In the genomic region with DNA sequence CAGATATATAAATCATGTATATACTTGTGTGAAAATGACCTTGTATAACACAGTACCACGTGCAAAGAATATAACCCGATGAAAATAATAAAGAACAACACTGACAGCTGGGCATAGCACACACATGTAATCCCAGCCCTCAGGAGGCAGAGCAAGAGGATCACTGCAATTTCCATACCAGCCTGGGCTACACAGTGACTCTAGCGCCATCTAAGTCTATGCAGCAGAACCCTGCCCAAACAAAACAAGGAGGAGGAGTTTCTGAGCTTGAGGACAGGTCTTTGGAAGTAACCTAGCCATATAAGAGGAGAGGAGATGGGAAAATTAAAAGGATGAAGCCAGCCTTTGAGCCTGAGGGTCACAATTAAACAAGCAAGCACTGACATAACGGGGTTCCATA, we compare ENCODE assay signal across 23 mouse cellular contexts. TPM values are rescaled to one million over a fixed set of nuclear protein-coding genes. Genes with fewer than 3 reads are reported as not detected.
DNase-seq lines count a peak whose midpoint lies in the region; ATAC-seq and TF ChIP-seq lines count a peak whose summit lies in the region.
"Had no signal": no experiment of that assay in that cellular context is flagged by ENCODE, and none has a peak within 500 bp of the region (broad histone marks: within the 10 kb centered on the region; RNA-seq: fewer than 3 reads in every experiment).

No protein-coding gene starts in this region.

- H3K27ac ChIP-seq in intestine, postnatal 0 days (ENCODE audit: low read depth, low read length): no peak overlapping the region
- no peak overlapping the region for H3K27ac ChIP-seq in intestine, embryonic 15.5 days
- H3K27ac ChIP-seq: embryonic facial prominence, embryonic 13.5 days; forebrain, embryonic 13.5 days; macrophage; midbrain, embryonic 10.5 days; neural tube, embryonic 15.5 days had no signal

- ATAC-seq in intestine, postnatal 0 days: no peak
- ATAC-seq in intestine, embryonic 15.5 days: no peak
- ATAC-seq: forebrain, embryonic 13.5 days had no signal

- no peak overlapping the region for H3K4me2 ChIP-seq in intestine, postnatal 0 days (replicated peaks; ENCODE audit: low read depth)
- no peak overlapping the region for H3K4me2 ChIP-seq in intestine, embryonic 15.5 days (replicated peaks)
- H3K4me2 ChIP-seq: embryonic facial prominence, embryonic 13.5 days; forebrain, embryonic 13.5 days; heart, embryonic 12.5 days; neural tube, embryonic 15.5 days had no signal

- H3K4me3 ChIP-seq in intestine, postnatal 0 days (ENCODE audit: low read depth, low read length): no peak overlapping the region
- H3K4me3 ChIP-seq in intestine, embryonic 15.5 days (replicated peaks): no peak overlapping the region
- H3K4me3 ChIP-seq in lung, adult 2 months (replicated peaks; ENCODE audit: extremely low read depth, low read depth, low read length): no peak overlapping the region
- H3K4me3 ChIP-seq: embryonic facial prominence, embryonic 13.5 days; forebrain, embryonic 13.5 days; heart, embryonic 12.5 days; midbrain, embryonic 10.5 days; neural tube, embryonic 15.5 days had no signal

- TF ChIP-seq CTCF in intestine, postnatal 0 days (IDR thresholded peaks at IDR 0.05; ENCODE audit: low read depth): peak; percentile 44
- TF ChIP-seq CTCF in lung, adult 2 months (IDR thresholded peaks at IDR 0.05; ENCODE audit: insufficient read depth, low read length): 0 out of 2 replicates have a peak, but pooled peaks have one; percentile 10

- H3K4me1 ChIP-seq in intestine, postnatal 0 days (replicated peaks; ENCODE audit: control insufficient read depth, insufficient read depth, low read length): no peaks in the 10 kb centered on the region
- H3K4me1 ChIP-seq in intestine, embryonic 15.5 days (replicated peaks): no peaks in the 10 kb centered on the region
- no peaks in the 10 kb centered on the region for H3K4me1 ChIP-seq in lung, adult 2 months (ENCODE audit: control insufficient read depth, insufficient read depth, low read length)
- H3K4me1 ChIP-seq: embryonic facial prominence, embryonic 13.5 days; forebrain, embryonic 13.5 days; midbrain, embryonic 10.5 days; neural tube, embryonic 15.5 days had no signal

- 60% methylated on average over 4 of the region's 4 CpGs for WGBS in intestine, postnatal 0 days
- WGBS in intestine, embryonic 15.5 days: 56% methylated on average over 4 of the region's 4 CpGs
- 65% methylated on average over 4 of the region's 4 CpGs for WGBS in lung, adult 2 months

- no peaks in the 10 kb centered on the region for H3K9me3 ChIP-seq in intestine, postnatal 0 days (ENCODE audit: control insufficient read depth)
- no peaks in the 10 kb centered on the region for H3K9me3 ChIP-seq in intestine, embryonic 15.5 days
- H3K9me3 ChIP-seq: embryonic facial prominence, embryonic 13.5 days; forebrain, embryonic 13.5 days; heart, embryonic 12.5 days; midbrain, embryonic 10.5 days; neural tube, embryonic 15.5 days had no signal

- DNase-seq in lung, adult 2 months: no peak
- no peak for DNase-seq in lung, postnatal 4 days
- peak; percentile 15 for DNase-seq in A20 (ENCODE audit: low read depth, low spot score)
- peak; percentile 31 for DNase-seq in brain, adult 2 months (ENCODE audit: low read depth, low spot score)
- DNase-seq in MN1 (ENCODE audit: low spot score): no peak
- DNase-seq in spleen, postnatal 36 days (ENCODE audit: low spot score in 2 of 2): no peak
- DNase-seq: adrenal gland, adult 2 months; cerebellum, adult 18-20 months; cerebellum, postnatal 14 days; embryo, embryonic 11 days; gastrocnemius, postnatal 14 days; heart, adult 11 months; heart, postnatal 10 days; kidney, adult 18-20 months; kidney, postnatal 14 days had no signal

- no peaks in the 10 kb centered on the region for H3K36me3 ChIP-seq in intestine, postnatal 0 days (ENCODE audit: control insufficient read depth, insufficient read depth)
- no peaks in the 10 kb centered on the region for H3K36me3 ChIP-seq in intestine, embryonic 15.5 days
- H3K36me3 ChIP-seq: embryonic facial prominence, embryonic 13.5 days; midbrain, embryonic 10.5 days; neural tube, embryonic 15.5 days had no signal

- no peaks in the 10 kb centered on the region for H3K27me3 ChIP-seq in intestine, postnatal 0 days (replicated peaks; ENCODE audit: control insufficient read depth, insufficient read depth, low read length)
- no peaks in the 10 kb centered on the region for H3K27me3 ChIP-seq in intestine, embryonic 15.5 days (replicated peaks)
- H3K27me3 ChIP-seq: embryonic facial prominence, embryonic 13.5 days; forebrain, embryonic 13.5 days; heart, embryonic 12.5 days; neural tube, embryonic 15.5 days had no signal

- no peak for TF ChIP-seq POLR2A in lung, adult 2 months (IDR thresholded peaks at IDR 0.05; ENCODE audit: borderline replicate concordance, extremely low read depth, low read depth, low read length)

- H3K9ac ChIP-seq in intestine, postnatal 0 days (ENCODE audit: low read depth, low read length): no peak overlapping the region
- no peak overlapping the region for H3K9ac ChIP-seq in intestine, embryonic 15.5 days
- H3K9ac ChIP-seq: embryonic facial prominence, embryonic 13.5 days; forebrain, embryonic 13.5 days; heart, embryonic 12.5 days; neural tube, embryonic 15.5 days had no signal

RNA-seq across cellular contexts. Expression of gene Eaf1, which starts 24.5 kb away (rescaled TPM):
- polyA plus RNA-seq in intestine, postnatal 0 days (2015; fragmentation: Nextera tagmentation; extraction: Ambion mirVana): 10.8 and 11.8 TPM in 2 replicates
- 19.9 and 21.4 TPM in 2 replicates for polyA plus RNA-seq in intestine, embryonic 15.5 days (2015; fragmentation: Nextera tagmentation; extraction: Ambion mirVana)
- 38.1 and 48.4 TPM in 2 replicates for polyA plus RNA-seq in lung, adult 2 months (2012; rRNA removed)

RNA-seq across cellular contexts. Expression of gene Mettl6, which starts 25.1 kb away (rescaled TPM):
- polyA plus RNA-seq in intestine, postnatal 0 days (2015; fragmentation: Nextera tagmentation; extraction: Ambion mirVana): 28.2 and 28.6 TPM in 2 replicates
- 52.9 and 54.1 TPM in 2 replicates for polyA plus RNA-seq in intestine, embryonic 15.5 days (2015; fragmentation: Nextera tagmentation; extraction: Ambion mirVana)
- 5.4 and 10.2 TPM in 2 replicates for polyA plus RNA-seq in lung, adult 2 months (2012; rRNA removed)

RNA-seq across cellular contexts. Expression of gene Sh3bp5, which starts 33.8 kb away (rescaled TPM):
- 12.0 and 12.4 TPM in 2 replicates for polyA plus RNA-seq in intestine, postnatal 0 days (2015; fragmentation: Nextera tagmentation; extraction: Ambion mirVana)
- polyA plus RNA-seq in intestine, embryonic 15.5 days (2015; fragmentation: Nextera tagmentation; extraction: Ambion mirVana): 18.1 and 20.6 TPM in 2 replicates
- 40.9 and 50.1 TPM in 2 replicates for polyA plus RNA-seq in lung, adult 2 months (2012; rRNA removed)

Comparison
In these comparisons a context has a peak if more than half of its experiments do, and no peak if none do; other contexts are left out.
1. DNase-seq: peak in A20 (single experiment) and brain, adult 2 months (single experiment); none in lung, adult 2 months (single experiment), lung, postnatal 4 days (0 of 2), MN1 (single experiment) and spleen, postnatal 36 days (0 of 2).